Mouse (Mus musculus): Measurements from ENCODE around the gene Ssmem1. TPM values are rescaled to one million over a fixed set of nuclear protein-coding genes. Genes with fewer than 3 reads are reported as not detected.

Ssmem1 gene
- polyA plus RNA-seq, 1 experiment from 2014 or later = not detected

- TF ChIP-seq EP300 (IDR thresholded peaks at IDR 0.05; ENCODE audit: low read depth) = no peak
- TF ChIP-seq CTCF (IDR thresholded peaks at IDR 0.05; ENCODE audit: low read depth) = no peak
- peak; percentile 68 for ATAC-seq
- no peak for DNase-seq
- Histone ChIP-seq H3K27me3 (ENCODE audit: insufficient read depth, low read length) (no peaks in the 10 kb centered on the region), H3K9ac (replicated peaks) (no peak overlapping the region), H3K4me3 (ENCODE audit: low read depth, low read length) (no peak overlapping the region), H3K4me1 (ENCODE audit: insufficient read depth) (peaks cover 8% of the 10 kb centered on the region; the same call in 1 of the 2 replicates), H3K27ac (ENCODE audit: low read depth) (no peak overlapping the region; the same call in 1 of the 2 replicates), H3K4me2 (ENCODE audit: low read depth, low read length) (no peak overlapping the region), H3K36me3 (replicated peaks; ENCODE audit: insufficient read depth, low read length) (peaks cover 39% of the 10 kb centered on the region), H3K9me3 (ENCODE audit: low read length) (no peaks in the 10 kb centered on the region)
- WGBS (ENCODE audit: insufficient replicate concordance) = 62% methylated on average over 6 of the region's 6 CpGs
Measured at GRCm38 (mm10) chr6:30477784-30478183, 31.9 kb upstream of the Ssmem1 start.

- ATAC-seq = no peak
Measured at GRCm38 (mm10) chr6:30479418-30479817, 30.2 kb upstream of the Ssmem1 start.

GRCm38 (mm10) chr6:30482908-30483307 is 26.7 kb upstream of the Ssmem1 start:
- H3K27me3 ChIP-seq (ENCODE audit: insufficient read depth, low read length) = no peaks in the 10 kb centered on the region
- H3K27ac ChIP-seq (ENCODE audit: low read depth) = no peak overlapping the region
- peaks cover 3% of the 10 kb centered on the region; the same call in 1 of the 2 replicates for H3K4me1 ChIP-seq (ENCODE audit: insufficient read depth)
- no peak overlapping the region for H3K9ac ChIP-seq (replicated peaks)
- H3K4me3 ChIP-seq (ENCODE audit: low read depth, low read length) = no peak overlapping the region
- H3K9me3 ChIP-seq (ENCODE audit: low read length) = no peaks in the 10 kb centered on the region
- WGBS (ENCODE audit: insufficient replicate concordance) = 89% methylated on average over 2 of the region's 2 CpGs
- DNase-seq (no peak), ATAC-seq (no peak)
- H3K36me3 ChIP-seq (replicated peaks; ENCODE audit: insufficient read depth, low read length) = peaks cover 84% of the 10 kb centered on the region
- TF ChIP-seq CTCF (IDR thresholded peaks at IDR 0.05; ENCODE audit: low read depth) (no peak), EP300 (IDR thresholded peaks at IDR 0.05; ENCODE audit: low read depth) (no peak)
- H3K4me2 ChIP-seq (ENCODE audit: low read depth, low read length) = no peak overlapping the region

More at GRCm38 (mm10) chr6:30479418-30479817, 30.2 kb upstream of the Ssmem1 start:
- TF ChIP-seq EP300 (IDR thresholded peaks at IDR 0.05; ENCODE audit: low read depth) = no peak
- no peak for TF ChIP-seq CTCF (IDR thresholded peaks at IDR 0.05; ENCODE audit: low read depth)
- no peak overlapping the region for H3K9ac ChIP-seq (replicated peaks)
- no peaks in the 10 kb centered on the region for H3K9me3 ChIP-seq (ENCODE audit: low read length)
- H3K4me3 ChIP-seq (ENCODE audit: low read depth, low read length) = no peak overlapping the region
- H3K4me2 ChIP-seq (ENCODE audit: low read depth, low read length) = no peak overlapping the region
- 91% methylated on average over 3 of the region's 3 CpGs for WGBS (ENCODE audit: insufficient replicate concordance)
- DNase-seq = no peak
- H3K36me3 ChIP-seq (replicated peaks; ENCODE audit: insufficient read depth, low read length) = peaks cover 53% of the 10 kb centered on the region
- H3K27ac ChIP-seq (ENCODE audit: low read depth) = no peak overlapping the region
- H3K4me1 ChIP-seq (ENCODE audit: insufficient read depth) = peaks cover 8% of the 10 kb centered on the region; the same call in 1 of the 2 replicates
- no peaks in the 10 kb centered on the region for H3K27me3 ChIP-seq (ENCODE audit: insufficient read depth, low read length)

DNA sequence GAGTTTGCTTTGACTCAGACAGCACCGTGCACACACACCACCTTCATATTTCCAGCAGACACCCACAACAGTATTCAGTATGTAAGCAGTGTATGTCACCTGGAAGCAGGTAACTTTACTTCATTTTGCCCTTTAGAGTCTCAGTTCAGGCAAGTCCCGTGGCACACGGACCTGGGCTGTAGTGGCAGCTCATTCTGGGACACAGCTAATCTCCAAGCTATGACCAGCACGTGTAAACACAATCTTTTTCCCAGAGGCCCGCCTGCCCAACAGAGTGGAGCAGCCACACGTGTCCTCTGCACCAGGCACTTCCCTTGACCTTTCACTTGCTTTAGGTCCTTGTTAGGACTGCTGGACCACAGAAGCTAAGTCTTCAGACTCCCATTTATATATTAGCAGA is 23.1 kb upstream of the Ssmem1 start:
- ATAC-seq = no peak
- no peak for TF ChIP-seq EP300 (IDR thresholded peaks at IDR 0.05; ENCODE audit: low read depth)
- TF ChIP-seq CTCF (IDR thresholded peaks at IDR 0.05; ENCODE audit: low read depth) = no peak
- no peaks in the 10 kb centered on the region for H3K9me3 ChIP-seq (ENCODE audit: low read length)

DNA sequence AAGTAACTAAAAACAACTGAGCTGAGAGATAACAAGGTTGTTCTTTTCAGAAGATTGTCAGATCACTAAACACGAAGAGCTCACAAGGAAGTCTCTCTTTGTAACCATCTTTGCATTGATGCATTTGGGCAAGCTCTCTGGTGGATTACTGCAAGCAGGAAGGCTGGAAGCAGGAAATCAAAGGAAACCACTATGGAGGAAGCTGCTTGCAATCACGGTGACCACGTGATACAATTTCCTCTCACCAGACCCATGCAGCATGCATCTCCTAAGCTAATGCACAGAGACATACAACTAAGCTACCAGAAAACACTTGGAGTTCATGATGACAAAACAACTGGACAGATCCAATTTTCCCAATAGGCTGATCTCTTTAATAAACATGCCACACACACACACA is 10.6 kb upstream of the Ssmem1 start:
- Histone ChIP-seq H3K9me3 (ENCODE audit: low read length) (no peaks in the 10 kb centered on the region), H3K9ac (replicated peaks) (no peak overlapping the region), H3K27me3 (ENCODE audit: insufficient read depth, low read length) (no peaks in the 10 kb centered on the region), H3K4me3 (ENCODE audit: low read depth, low read length) (no peak overlapping the region), H3K27ac (ENCODE audit: low read depth) (no peak overlapping the region), H3K4me1 (ENCODE audit: insufficient read depth) (no peaks in the 10 kb centered on the region), H3K4me2 (ENCODE audit: low read depth, low read length) (no peak overlapping the region), H3K36me3 (replicated peaks; ENCODE audit: insufficient read depth, low read length) (peaks cover 53% of the 10 kb centered on the region)
- no peak for ATAC-seq
- 41% methylated on average over 3 of the region's 3 CpGs for WGBS (ENCODE audit: insufficient replicate concordance)
- no peak for DNase-seq
- TF ChIP-seq EP300 (IDR thresholded peaks at IDR 0.05; ENCODE audit: low read depth) (no peak), CTCF (IDR thresholded peaks at IDR 0.05; ENCODE audit: low read depth) (no peak)

More for the DNA sequence above, 23.1 kb upstream of the Ssmem1 start:
- H3K4me2 ChIP-seq (ENCODE audit: low read depth, low read length) = no peak overlapping the region
- no peaks in the 10 kb centered on the region for H3K27me3 ChIP-seq (ENCODE audit: insufficient read depth, low read length)
- no peaks in the 10 kb centered on the region for H3K4me1 ChIP-seq (ENCODE audit: insufficient read depth)
- H3K27ac ChIP-seq (ENCODE audit: low read depth) = no peak overlapping the region
- H3K36me3 ChIP-seq (replicated peaks; ENCODE audit: insufficient read depth, low read length) = peaks cover 77% of the 10 kb centered on the region
- WGBS (ENCODE audit: insufficient replicate concordance) = 86% methylated on average over 6 of the region's 6 CpGs
- H3K9ac ChIP-seq (replicated peaks) = no peak overlapping the region
- H3K4me3 ChIP-seq (ENCODE audit: low read depth, low read length) = no peak overlapping the region
- no peak for DNase-seq

- peak overlapping the region; percentile 84 for H3K27ac ChIP-seq (ENCODE audit: low read depth)
Measured at GRCm38 (mm10) chr6:30508824-30509223, 825 bp upstream of the Ssmem1 start.

More at GRCm38 (mm10) chr6:30508824-30509223, 825 bp upstream of the Ssmem1 start:
- TF ChIP-seq CTCF (IDR thresholded peaks at IDR 0.05; ENCODE audit: low read depth) = no peak
- TF ChIP-seq EP300 (IDR thresholded peaks at IDR 0.05; ENCODE audit: low read depth) = no peak
- peak overlapping the region; percentile 64 for H3K4me3 ChIP-seq (ENCODE audit: low read depth, low read length)
- H3K4me1 ChIP-seq (ENCODE audit: insufficient read depth) = peaks cover 5% of the 10 kb centered on the region
- no peaks in the 10 kb centered on the region for H3K27me3 ChIP-seq (ENCODE audit: insufficient read depth, low read length)
- peaks cover 18% of the 10 kb centered on the region for H3K36me3 ChIP-seq (replicated peaks; ENCODE audit: insufficient read depth, low read length)
- DNase-seq (no peak), ATAC-seq (no peak)
- H3K4me2 ChIP-seq (ENCODE audit: low read depth, low read length) = peak overlapping the region; percentile 75
- H3K9me3 ChIP-seq (ENCODE audit: low read length) = no peaks in the 10 kb centered on the region
- WGBS (ENCODE audit: insufficient replicate concordance) = 4% methylated on average over 2 of the region's 2 CpGs
- peak overlapping the region; percentile 73 for H3K9ac ChIP-seq (replicated peaks)

Measured in liver, postnatal 0 days (tissue).